Mouse (Mus musculus) erythroblast, adult 5-6 weeks (primary cell): ENCODE measurements around the gene Sart3. TPM values are rescaled to one million over a fixed set of nuclear protein-coding genes. Genes with fewer than 3 reads are reported as not detected.

Experiments used
- ATAC-seq: replicated peaks from 2 replicates; pipeline ENCODE4 v1.8.0; 2016; ENCODE audit warnings: moderate number of reproducible peaks, mild to moderate bottlenecking, moderate TSS enrichment, inconsistent platforms; ENCODE audit not compliant: poor library complexity, low FRiP score, severe bottlenecking
- total RNA-seq, 2 experiments: library from RNA; stranded (forward) in 1 of 2; stranded (reverse) in 1 of 2; fragments of 150-400 nt in 1 of 2; fragments of 200-764, 138-1000 nt in 1 of 2; gene quantifications; 2 replicates each; pipeline versions ENCODE4 v1.2.3 to v1.2.4; 2015 to 2017; ENCODE audit warnings: low replicate concordance in 2 of 2

Gene Sart3
- total RNA-seq, 2 experiments from 2014 or later = 6.1 to 13.8 TPM

DNA sequence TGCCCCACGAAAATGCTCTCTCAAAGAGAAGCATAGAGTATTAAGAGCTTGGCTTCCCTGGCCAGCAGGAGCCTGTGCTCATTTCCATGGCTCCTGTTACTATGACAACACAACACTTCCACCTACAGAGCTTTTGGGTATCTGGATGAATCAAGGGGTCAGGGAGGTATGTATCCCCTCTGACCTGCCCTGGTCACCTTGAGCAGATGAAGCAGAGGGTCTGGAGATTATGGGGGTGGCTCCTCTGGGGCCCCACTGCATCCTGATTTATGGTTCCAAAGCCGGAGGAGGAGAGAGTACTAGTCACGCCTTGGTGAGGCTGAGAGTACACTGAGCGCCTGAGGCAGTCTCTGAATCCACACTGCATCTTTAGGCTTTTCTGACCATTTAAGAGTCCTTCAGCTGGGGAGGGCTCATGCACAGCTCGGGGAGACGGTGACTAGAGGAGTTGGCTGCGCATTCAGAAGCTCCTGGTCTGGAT, 41.6 kb downstream of the Sart3 start:
- no peak for ATAC-seq

DNA sequence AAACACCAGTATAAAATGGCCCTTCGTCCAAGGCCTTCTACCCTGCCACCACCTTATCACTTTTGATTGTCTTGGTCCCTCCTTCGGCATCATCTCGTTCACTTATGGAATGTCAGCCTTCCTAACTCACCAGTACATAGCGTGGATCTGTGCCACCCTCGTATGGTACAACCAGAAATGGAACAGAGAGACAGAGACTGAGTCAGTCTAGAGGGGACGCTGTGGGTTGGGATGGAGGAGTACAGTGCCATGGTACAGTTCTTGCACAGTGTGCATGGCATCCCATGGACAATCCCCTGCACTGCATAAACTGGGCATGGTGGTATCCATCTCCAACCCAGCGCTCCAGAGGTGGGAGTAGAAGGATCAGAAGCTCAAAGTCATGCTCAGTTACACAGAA, 43.6 kb downstream of the Sart3 start:
- no peak for ATAC-seq

DNA sequence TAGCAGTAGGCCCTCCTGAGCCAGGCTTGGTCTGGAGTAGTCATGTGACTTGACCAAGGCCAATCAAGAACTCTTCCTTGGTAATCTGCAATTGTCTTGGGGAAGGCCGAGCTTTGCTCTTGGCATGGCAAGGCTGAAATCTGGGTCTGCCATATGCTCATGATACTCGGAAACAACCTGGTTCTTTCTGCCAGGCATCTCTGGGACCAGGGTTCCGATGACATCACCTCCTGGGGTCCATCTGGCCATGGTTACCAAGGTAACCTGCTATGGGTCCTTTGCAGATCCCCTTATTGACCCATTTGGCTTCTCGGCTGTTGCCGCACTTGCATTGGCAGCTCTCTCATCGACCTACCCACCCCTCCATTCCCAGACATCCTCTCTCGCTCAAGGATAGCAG, 44.3 kb downstream of the Sart3 start:
- no peak for ATAC-seq

DNA sequence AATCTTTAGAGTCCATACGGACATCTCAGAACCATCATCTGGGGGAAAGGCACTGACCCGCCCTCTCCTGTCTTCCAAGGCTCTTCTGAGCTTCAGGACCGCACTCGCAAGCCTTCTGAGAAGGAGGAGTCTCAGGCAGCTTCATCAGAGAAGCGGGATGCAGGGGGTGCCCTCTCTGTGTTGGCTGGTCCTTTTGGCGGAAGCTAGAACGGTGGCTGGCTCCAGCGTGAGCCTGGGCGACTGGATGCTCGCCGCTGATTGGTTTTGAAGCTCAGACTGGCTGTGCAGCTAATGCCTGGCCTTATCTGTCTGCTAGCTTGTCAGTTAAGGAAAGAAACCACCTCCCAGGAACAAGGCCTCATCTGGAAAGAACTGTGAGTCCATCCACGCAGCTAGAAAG, 45.1 kb downstream of the Sart3 start:
- ATAC-seq = no peak

DNA sequence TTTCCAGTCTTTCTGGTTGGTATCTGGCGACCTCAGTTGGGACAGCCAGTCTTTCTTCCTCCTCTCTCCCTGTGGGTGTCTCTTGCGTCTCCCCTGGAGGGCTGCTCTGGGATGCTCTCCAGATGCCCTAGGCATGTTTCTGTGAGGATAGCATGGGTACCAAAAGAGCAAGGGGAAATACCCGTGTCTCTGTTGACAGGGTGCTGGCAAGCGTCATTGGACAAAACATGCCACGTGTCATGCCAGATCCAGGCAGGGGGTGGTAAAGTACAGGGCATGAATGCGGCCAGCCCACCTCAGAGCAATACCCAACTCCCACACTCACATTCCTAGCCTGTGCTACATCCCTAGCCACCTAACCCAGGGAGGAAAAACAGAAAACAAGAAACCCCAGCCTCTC, 45.7 kb downstream of the Sart3 start:
- no peak for ATAC-seq

DNA sequence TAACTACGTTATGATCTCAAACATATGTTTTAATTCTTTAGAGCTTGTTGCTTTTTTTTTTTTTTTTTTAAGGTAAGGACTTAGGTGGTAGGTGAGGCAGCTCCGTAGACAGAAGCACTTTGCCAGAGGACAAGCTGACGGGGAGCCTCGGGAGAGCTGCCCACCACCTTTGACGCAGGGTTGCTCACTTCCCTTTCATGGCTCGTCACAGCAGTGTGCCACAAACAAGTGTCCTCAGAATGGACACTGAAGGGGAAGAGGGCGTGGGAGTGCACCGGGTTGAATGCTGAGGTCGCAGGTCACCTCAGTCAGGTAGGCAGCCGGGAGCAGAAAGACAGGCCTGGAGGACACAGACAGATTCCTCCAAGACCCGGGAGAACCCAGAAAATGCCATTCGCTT, 46.9 kb downstream of the Sart3 start:
- no peak for ATAC-seq

DNA sequence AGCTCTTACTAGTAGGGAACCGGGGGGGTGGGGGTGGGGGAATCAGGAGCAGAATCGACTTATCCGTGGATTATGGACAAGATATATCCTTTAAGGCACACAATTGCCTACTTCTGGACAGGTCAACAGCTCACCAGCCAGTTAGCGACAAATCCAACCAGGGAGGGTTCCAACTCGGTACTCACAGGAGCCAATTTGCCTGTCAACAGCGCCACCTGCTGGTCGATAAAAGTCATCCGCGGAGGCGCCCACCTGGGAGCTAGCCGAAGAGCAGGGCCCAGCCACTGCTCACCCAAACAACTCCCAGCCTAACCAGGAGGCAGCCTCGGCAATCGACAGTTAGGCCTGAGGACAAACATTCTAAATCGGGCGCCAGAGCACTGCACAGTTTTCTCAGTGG, 47.9 kb downstream of the Sart3 start, which contains the start of gene 1700069L16Rik:
TSS of gene 1700069L16Rik (minus strand) at position 327 of the 400 bp plus-strand sequence.
- peak; percentile 72 for ATAC-seq

DNA sequence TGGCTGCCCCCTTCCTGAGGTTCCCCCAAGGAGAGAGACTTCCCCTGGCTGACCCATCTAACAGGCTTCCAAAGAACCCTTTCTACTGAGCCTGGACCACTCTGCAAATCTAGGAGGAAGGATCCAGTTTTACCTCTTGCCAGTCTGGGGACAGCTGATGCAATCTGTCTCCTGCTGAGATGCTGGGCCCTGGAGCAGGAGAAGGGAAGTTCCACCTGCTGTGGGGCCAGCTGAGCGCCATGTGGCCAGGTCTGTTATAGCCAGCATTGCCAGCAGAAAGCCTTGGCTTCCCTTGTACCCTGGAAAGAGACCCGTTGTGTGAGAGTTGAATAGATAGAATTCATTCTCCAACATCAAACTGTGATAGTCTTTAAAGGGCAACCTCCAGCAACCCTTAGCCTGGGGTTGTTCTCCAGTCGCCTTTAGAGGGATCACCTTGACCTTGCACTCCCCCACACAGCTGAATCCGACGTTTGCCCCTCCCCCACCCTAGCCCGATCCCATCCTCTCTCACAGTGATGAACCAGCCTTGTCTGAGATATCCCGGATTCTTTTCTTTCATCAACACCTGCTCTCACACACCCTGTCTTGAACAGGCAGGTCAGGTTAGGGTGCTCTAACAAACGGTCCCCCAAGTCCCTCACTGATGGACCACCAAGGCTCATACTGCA, 48.6 kb downstream of the Sart3 start:
- no peak for ATAC-seq

DNA sequence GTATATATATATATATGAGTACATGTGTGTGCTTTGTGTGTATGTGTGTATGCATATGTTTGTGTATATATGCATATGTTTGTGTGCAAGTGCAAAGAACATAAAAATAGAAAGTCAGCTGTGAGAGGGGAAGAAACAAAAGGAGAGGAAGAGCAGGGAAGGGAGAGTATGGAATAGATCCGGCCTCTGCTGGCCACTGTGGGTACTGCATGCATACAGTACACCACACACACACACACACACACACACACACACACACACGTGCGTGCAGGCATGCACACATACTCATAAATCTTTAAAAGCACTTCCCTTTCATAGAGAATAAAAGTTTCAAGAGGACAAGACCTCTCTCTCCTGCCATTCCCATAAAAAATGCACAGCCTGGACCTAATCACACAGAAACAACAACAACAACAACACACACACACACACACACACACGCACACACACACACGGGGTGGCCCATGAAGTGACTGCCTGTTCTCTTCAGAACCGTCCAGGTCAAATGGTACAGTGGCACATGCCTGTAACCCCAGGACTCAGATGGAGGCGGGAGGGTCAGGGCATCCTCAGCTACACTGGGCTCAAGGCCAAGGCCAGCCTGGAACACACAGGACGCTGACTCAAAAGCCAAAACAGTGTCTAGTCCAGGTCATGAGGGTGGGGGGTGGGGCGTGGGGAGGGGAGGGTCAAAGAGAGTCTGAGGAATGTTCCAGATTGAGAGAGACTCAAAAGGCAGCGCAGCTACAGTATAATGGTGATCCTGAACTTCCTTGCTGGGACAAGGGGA, 49.9 kb downstream of the Sart3 start:
- ATAC-seq = no peak

DNA sequence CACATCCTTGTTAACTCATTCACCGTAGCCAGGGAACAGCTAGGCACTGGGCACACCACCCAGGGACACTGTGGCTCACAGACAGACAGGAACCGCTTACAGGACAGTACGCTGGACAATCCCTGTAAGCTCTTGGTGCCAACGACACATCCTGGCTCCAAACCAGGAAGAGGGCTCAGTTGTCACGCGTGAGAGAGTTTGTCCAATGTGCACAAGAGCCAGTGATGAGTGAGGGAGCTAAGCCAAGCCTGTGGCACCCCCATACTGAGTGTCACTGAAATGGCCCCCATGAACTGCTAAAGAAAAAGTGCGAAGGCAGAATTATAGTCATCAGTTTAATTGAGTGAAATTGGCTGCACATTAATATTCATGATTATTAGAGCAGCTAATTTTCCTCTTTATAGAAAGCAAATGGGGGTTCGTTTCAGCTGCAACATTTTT, 53.1 kb downstream of the Sart3 start:
- no peak for ATAC-seq

DNA sequence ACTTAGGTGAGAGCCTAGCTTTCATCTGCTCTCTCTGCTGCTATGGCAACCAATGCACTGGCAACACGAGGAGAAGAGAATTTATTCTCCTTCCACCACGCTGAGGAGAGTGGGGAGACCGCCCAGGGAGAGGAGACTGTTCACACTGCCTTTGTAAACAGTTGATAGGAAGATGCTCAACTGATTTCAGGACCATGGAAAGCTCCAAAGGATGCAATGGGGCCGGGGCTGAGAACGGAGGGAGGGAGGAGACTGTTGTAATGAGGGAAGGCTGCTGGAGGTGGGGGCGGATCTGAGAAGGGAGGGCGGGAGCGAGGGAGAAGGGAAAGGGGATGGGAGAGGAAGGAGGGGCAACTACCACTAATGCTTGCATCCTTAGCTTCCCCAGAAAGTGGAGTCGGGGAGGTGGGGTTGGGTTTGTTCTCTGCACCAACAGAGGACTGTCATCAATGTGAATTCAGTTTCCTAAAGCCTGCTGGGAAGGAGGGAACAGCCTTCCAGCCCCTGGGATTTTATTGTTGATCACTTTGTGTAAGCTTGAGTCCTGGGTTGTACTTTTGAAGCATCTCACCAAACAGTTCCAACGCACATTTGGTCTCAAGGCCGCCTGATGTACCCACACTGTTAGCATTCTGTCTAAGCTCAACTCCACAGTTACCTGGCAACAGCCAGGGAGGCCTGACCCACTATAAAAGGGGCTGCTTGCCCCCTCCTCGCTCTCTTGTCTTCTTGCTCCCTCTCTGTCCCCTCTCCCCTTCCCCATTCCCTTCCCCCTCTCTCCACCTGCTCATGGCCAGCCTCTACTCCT, 55.5 kb downstream of the Sart3 start:
- no peak for ATAC-seq

DNA sequence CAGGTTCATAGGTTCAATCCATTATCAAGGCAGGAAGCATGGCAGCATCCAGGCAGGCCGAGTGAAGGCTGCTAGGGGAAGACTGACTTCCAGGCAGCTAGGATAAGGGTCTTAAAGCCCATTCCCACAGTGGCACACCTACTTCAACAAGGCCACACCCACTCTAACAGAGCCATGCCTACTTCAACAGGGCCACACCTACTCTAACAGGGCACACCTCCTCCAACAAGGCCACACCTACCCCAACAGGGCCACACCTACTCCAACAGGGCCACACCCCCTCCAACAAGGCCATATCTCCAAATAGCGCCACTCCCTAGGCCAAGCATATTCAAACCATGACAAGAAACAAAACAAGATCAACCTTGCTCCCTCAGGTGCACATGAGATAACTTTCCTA, 59.4 kb downstream of the Sart3 start:
- no peak for ATAC-seq

DNA sequence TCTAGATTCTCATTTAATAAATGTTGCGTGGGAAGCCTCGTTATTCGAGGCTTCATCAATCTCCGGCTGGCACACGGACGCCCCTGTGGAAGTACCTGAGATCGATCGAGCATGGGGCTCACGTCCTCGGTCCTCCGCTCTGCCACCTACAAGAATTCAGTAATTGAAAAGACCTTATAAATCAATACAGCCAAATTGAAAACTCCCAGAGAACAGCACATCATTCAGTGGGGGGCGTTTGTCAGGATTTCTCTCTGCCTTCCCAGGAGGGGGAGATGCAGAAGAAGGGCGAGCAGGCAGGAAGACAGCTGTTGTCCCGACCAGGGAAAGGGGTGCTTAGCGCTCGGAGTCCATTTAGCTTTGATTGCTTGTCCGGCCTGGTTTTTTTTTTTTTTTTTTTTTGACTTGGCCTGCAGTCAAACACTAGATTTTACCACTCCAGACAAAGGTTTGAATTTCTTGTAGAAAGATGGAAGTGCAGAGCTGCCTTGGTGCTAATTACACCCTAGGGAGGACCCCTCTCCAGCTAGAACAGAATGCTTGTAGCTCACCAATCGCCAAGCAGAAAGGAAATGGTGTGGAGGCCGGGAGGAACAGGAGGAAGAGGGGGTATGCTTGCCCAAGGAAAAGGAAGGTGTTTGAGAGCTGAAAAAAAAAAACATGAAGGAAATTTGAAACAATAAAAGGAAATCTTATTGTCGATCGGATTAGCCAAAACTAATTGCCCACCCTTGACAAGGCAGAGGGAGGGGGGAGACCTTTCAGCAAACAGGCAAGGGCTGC, 68.3 kb downstream of the Sart3 start:
- no peak for ATAC-seq

DNA sequence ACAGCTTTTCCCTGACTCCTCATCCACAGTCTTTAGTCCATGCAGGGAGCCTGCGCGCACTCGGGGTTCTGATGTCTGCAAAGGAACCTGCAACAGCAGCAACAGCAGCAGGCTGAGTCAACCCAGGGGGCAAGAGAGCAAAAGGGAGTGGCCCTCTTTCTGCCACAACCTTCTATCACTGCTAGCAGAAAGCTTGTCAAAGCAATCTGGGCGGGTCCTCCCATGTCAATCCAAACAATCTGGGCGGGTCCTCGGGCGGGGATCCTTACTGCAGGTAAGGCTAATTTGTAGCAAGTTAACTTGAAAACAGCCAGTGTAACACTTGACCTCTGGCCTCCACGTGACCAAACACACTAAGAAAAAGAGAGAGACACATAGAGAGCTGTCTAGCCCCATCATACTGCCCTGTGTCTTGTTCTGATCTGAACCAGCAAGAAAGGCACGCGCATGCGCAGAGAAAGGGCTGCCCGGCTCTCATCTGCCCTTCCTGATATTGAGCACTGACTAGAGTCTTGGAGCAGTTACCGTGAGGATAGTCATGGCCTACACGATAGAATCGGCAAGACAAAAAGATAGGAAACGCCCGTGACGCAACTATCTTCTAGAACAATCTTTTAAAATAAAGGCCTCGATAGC, 71.8 kb downstream of the Sart3 start:
- ATAC-seq = no peak

DNA sequence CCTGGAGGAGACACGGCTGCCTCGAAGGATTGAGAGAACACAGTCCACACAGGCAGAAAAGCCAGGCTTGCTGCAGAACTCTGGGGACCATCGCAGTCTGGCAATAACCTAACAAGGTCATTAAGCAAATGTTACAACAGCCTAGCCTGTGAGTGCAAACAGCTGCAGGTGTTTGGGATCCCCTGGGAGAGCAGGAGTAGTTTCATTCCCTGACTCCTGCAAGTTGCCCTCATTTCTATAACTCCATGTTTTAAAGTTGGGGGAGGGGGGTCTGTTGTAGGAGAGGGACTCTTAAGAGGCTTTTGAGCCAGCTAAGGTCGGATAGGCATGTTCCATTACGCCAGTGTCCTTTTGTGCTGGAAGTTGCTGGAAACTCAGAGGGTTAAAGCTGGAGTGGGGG, 77.9 kb downstream of the Sart3 start:
- no peak for ATAC-seq

DNA sequence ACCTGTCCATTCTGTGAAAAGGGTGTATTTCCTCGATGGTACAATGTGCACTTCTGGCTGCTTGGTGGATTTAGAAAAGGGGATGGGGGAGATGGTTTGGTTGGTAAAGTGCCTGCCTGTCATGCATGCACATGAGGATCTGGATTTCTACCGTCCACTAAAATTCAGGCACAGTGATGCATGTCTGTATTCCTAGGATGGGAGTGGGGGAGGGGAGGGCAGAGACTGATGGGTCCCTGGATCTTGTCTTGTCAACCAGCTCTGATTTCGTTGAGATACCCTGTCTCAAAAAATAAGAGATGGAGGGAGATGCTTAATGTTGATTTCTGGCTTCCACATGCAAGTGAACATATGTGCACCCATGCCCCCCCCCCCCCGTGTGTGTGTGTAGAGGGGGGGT, 78.3 kb downstream of the Sart3 start:
- ATAC-seq = no peak

DNA sequence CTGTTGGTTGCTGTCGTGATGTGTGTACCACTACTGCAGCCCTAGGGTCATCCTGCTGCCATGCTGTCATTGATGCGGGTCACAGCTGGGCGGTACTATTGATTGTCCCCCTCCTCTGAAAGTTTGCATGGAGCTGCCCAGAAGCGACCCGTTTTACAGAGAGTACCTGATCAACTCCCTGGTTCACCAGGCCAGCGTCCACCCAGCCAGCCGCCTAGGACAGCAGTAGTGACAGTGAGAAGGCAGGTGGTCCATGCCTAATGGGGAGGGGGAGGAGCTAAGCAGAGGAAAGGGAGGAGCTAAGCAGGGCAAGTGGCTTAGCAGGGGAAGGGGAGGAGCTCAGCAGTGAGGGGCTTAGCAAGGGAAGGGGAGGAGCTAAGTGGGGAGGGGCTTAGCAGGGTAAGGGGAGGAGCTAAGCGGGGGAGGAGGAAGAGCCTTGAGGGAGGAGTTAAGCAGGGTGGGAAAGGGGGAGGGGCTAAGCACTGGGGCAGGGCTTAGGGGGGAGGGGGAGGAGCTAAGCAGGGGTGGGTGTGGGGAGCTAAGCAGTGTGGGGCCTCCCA, 79.0 kb downstream of the Sart3 start:
- ATAC-seq = no peak
